Mouse (Mus musculus) intestine, embryonic 16.5 days (tissue): ENCODE measurements at regions not wholly inside any gene's neighbourhood (a gene's known extent, or its start where the extent isn't known, plus 50 kb on each side); places are given as distances from the start of the nearest gene placed in this dataset.

Experiments used
- ATAC-seq: fragments of 200-750 bp; cut with Nextera tagmentation; 2 replicates; pipeline ENCODE4 v1.8.0; 2017; ENCODE audit warnings: moderate TSS enrichment, moderate library complexity
- H3K27ac ChIP-seq: fragments of 300-500 bp; sonication (generic); 2 replicates; pipeline ENCODE4 v1.5.1; 2014; ENCODE audit warnings: mild to moderate bottlenecking, low read length
- H3K27me3 ChIP-seq: fragments of 300-500 bp; sonication (generic); replicated peaks from 2 replicates; pipeline ENCODE4 v1.6.1; 2014; ENCODE audit warnings: low read length, control low read depth, mixed read lengths; ENCODE audit not compliant: control insufficient read depth, insufficient read depth
- H3K36me3 ChIP-seq: fragments of 300-500 bp; sonication (generic); 2 replicates; pipeline ENCODE4 v1.6.1; 2014; ENCODE audit warnings: low read length, control low read depth; ENCODE audit not compliant: control insufficient read depth, insufficient read depth
- H3K4me1 ChIP-seq: fragments of 300-500 bp; sonication (generic); 2 replicates; pipeline ENCODE4 v1.6.1; 2014; ENCODE audit warnings: low read length, control low read depth, mixed read lengths; ENCODE audit not compliant: control insufficient read depth, insufficient read depth
- H3K4me2 ChIP-seq: fragments of 300-500 bp; sonication (generic); 2 replicates; pipeline ENCODE4 v1.6.1; 2014; ENCODE audit warnings: low read depth, low read length, control low read depth
- H3K4me3 ChIP-seq: fragments of 300-500 bp; sonication (generic); 2 replicates; pipeline ENCODE4 v1.5.1; 2014; ENCODE audit warnings: mild to moderate bottlenecking, low read length
- H3K9ac ChIP-seq: fragments of 300-500 bp; sonication (generic); 2 replicates; pipeline ENCODE4 v1.6.1; 2014; ENCODE audit warnings: low read depth, low read length
- H3K9me3 ChIP-seq: fragments of 300-500 bp; sonication (generic); 2 replicates; pipeline ENCODE4 v1.6.1; 2016; ENCODE audit warnings: low read length, control low read depth; ENCODE audit not compliant: control insufficient read depth
- WGBS: fragments of 180-500 bp; shearing (Covaris S2); extraction: QIAGEN DNeasy Blood & Tissue Kit; methylation state at CpG from one replicate; pipeline ENCODE4 v1.1.7; 2014; 5-methylcytosine and 5-hydroxymethylcytosine counted together

DNA sequence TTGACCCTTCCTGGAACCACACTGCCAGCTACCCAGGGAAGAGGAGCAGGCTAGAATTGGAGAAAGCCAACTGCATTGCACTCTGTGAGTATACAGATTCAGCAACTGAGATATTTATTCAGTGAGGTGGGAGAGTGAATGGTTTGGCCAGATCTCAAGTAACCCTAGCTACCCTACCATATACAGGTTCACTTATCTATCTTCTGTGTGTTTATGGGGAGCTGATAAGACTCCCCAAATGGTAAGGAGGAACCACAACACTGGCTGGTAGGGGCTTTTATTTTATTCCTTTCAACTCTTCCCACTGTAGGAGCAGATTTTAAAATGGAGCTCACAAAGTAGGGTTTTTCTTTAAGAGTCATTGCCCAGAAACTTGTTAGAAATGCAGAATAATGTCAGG, 62.9 kb downstream of the Arrdc3 start:
- ATAC-seq, result no peak
- no peaks in the 10 kb centered on the region for H3K27me3 ChIP-seq
- H3K4me3 ChIP-seq, result no peak overlapping the region

DNA sequence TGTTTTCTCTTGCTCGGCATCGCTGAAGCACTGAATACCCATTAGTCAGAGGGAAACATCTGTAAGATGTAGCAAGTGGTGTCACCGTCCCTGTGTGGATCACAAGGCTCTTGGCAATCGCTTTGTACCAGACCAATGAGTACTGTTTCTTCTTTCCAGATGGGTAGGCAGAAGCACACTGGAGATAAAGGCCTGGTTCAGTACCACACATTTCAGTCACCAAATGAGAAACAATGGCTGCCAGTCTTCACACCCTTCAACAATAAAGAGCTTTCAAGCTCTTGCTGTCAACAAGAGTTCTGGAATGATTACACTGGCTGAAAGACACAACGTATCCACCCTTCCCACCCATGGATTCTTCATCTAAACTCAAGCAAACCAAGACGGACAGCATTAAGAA, 64.5 kb downstream of the Arrdc3 start:
- H3K9me3 ChIP-seq, result no peaks in the 10 kb centered on the region
- no peak overlapping the region for H3K9ac ChIP-seq
- 82% methylated on average over 6 of the region's 6 CpGs for WGBS
- ATAC-seq, result no peak
- H3K27ac ChIP-seq, result no peak overlapping the region
- no peak overlapping the region for H3K4me2 ChIP-seq
- no peaks in the 10 kb centered on the region for H3K27me3 ChIP-seq
- H3K36me3 ChIP-seq, result no peaks in the 10 kb centered on the region
- H3K4me1 ChIP-seq, result no peaks in the 10 kb centered on the region
- H3K4me3 ChIP-seq, result no peak overlapping the region

More for the DNA sequence above, 62.9 kb downstream of the Arrdc3 start:
- Histone ChIP-seq H3K4me1 (peaks cover 4% of the 10 kb centered on the region; the same call in 1 of the 2 replicates), H3K4me2 (no peak overlapping the region), H3K9me3 (no peaks in the 10 kb centered on the region), H3K9ac (no peak overlapping the region), H3K27ac (no peak overlapping the region), H3K36me3 (no peaks in the 10 kb centered on the region)

DNA sequence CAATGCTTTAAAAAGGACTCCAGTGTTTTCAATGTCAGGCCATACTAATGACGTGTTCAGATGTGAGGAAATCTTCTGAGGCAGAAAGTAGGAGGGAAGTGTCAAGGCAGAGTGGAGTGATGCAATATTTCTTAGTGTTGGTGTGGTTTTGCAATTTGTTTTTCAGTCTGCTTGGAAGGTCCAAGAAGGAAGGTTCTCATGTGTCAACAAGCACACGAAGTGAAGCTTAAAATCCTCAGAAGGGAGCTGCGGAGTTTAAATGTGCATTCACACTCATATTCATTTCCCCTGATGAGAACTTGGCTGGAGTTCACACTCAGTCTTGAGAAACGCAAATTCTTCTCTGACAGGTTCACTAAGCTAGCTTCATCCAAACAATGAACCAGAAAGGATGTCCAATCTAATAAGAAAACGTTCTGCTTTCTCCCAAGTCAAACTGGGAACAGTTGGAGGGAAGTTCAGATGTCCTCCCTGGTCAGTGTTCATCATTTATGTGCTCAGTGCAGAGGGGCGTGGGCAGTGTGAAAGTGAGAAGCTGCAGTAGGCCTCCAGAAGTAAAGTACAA, 66.0 kb downstream of the Arrdc3 start:
- H3K9me3 ChIP-seq, result no peaks in the 10 kb centered on the region
- H3K4me1 ChIP-seq, result no peaks in the 10 kb centered on the region
- H3K36me3 ChIP-seq, result no peaks in the 10 kb centered on the region
- WGBS, result 42% methylated on average over 6 of the region's 6 CpGs
- H3K4me2 ChIP-seq, result no peak overlapping the region
- ATAC-seq, result peak; percentile 67; the same call in 1 of the 2 replicates
- H3K9ac ChIP-seq, result no peak overlapping the region
- no peak overlapping the region for H3K4me3 ChIP-seq
- no peak overlapping the region for H3K27ac ChIP-seq
- no peaks in the 10 kb centered on the region for H3K27me3 ChIP-seq

DNA sequence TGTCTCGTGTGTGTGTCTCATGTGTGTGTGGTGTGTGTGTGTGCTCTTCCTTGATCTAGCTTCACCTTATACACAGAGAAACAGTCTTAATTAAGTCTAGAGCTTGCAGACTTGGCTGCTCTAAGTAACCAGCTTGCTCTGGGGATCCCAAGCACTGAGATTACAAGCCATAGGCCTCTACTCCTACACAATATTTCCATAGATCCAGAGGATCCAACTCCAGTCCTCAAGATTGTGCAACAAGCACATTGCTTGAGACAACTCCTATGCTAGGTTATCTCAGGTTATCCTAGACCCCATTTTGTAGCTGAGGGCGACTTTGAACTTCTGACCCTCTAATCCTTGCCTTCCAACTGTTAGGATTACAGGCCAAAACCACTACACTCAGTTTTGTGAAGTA, 67.1 kb downstream of the Arrdc3 start:
- no peaks in the 10 kb centered on the region for H3K36me3 ChIP-seq
- WGBS, result 76% methylated on average over 2 of the region's 2 CpGs
- H3K9ac ChIP-seq, result no peak overlapping the region
- ATAC-seq, result no peak
- no peak overlapping the region for H3K27ac ChIP-seq
- no peaks in the 10 kb centered on the region for H3K9me3 ChIP-seq
- H3K4me1 ChIP-seq, result no peaks in the 10 kb centered on the region
- no peak overlapping the region for H3K4me2 ChIP-seq
- no peak overlapping the region for H3K4me3 ChIP-seq
- no peaks in the 10 kb centered on the region for H3K27me3 ChIP-seq

DNA sequence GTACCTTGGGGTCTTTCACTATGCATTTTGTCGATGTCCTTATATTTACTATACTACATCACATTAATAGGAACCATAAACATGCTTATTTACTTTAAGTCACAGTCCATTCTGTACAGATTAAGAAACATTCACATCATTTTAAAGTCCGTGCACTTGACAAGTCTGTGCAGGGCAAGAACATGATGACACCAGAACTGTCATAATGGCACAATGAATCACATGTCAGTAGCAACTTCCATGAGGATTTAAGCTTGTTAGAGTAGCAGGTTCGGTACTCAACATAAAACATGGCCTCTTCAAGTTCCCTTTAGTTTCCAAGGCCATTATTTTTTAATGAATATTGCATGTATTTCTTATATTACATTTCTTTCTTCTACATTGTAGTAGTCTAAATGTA, 67.6 kb downstream of the Arrdc3 start:
- Histone ChIP-seq H3K9ac (no peak overlapping the region), H3K27me3 (no peaks in the 10 kb centered on the region), H3K4me2 (no peak overlapping the region), H3K36me3 (no peaks in the 10 kb centered on the region), H3K9me3 (no peaks in the 10 kb centered on the region), H3K27ac (no peak overlapping the region), H3K4me1 (no peaks in the 10 kb centered on the region), H3K4me3 (no peak overlapping the region)
- no peak for ATAC-seq
- 83% methylated on average over 3 of the region's 3 CpGs for WGBS

DNA sequence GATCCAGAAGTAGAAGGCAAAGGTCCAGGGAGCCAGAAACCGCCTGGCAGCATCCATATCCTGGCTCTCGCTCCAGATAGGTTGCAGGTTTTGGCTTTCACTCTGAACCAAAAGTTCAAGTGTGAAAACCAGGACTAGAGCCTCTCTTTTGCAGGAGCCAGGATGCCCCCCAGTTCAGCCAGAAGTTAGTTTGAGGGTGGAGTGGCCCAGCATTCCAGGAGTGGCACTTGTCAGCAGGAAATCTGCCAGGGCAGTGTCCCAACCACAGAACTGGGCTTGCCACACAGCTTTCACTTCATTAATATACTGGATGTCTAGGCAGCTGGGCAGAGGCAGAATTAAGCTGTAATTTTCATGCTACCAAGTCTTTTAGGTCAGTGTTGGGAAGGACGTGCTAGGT, 68.1 kb downstream of the Arrdc3 start:
- WGBS, result 92% methylated on average over 3 of the region's 3 CpGs
- no peak overlapping the region for H3K4me2 ChIP-seq

DNA sequence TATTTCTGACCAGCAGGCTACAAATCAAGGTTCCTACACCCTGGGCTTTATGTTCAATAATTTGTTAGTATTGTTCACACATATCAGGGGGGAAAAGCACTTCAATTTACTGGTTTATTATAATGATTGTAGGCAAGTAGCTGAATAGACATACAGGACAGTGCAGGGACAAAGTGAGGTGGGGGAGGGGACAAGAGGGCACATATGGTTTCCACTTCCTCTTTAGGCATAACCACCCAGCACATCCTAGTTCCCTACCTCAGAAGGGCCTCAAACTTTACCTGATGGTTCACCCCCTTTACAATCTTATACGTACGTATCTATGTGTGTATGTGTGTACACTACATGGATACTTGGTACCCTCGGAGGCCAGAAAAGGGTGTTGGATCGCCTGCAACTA, 69.7 kb downstream of the Arrdc3 start:
- no peak overlapping the region for H3K9ac ChIP-seq
- no peaks in the 10 kb centered on the region for H3K9me3 ChIP-seq
- no peaks in the 10 kb centered on the region for H3K4me1 ChIP-seq
- H3K27me3 ChIP-seq, result no peaks in the 10 kb centered on the region
- H3K27ac ChIP-seq, result no peak overlapping the region
- 92% methylated on average over 4 of the region's 4 CpGs for WGBS
- H3K4me3 ChIP-seq, result no peak overlapping the region
- H3K4me2 ChIP-seq, result no peak overlapping the region
- ATAC-seq, result no peak
- H3K36me3 ChIP-seq, result no peaks in the 10 kb centered on the region

More for the DNA sequence above, 68.1 kb downstream of the Arrdc3 start:
- no peaks in the 10 kb centered on the region for H3K4me1 ChIP-seq
- no peak for ATAC-seq
- no peak overlapping the region for H3K27ac ChIP-seq
- no peaks in the 10 kb centered on the region for H3K27me3 ChIP-seq
- H3K4me3 ChIP-seq, result no peak overlapping the region
- no peaks in the 10 kb centered on the region for H3K36me3 ChIP-seq
- no peaks in the 10 kb centered on the region for H3K9me3 ChIP-seq
- no peak overlapping the region for H3K9ac ChIP-seq

DNA sequence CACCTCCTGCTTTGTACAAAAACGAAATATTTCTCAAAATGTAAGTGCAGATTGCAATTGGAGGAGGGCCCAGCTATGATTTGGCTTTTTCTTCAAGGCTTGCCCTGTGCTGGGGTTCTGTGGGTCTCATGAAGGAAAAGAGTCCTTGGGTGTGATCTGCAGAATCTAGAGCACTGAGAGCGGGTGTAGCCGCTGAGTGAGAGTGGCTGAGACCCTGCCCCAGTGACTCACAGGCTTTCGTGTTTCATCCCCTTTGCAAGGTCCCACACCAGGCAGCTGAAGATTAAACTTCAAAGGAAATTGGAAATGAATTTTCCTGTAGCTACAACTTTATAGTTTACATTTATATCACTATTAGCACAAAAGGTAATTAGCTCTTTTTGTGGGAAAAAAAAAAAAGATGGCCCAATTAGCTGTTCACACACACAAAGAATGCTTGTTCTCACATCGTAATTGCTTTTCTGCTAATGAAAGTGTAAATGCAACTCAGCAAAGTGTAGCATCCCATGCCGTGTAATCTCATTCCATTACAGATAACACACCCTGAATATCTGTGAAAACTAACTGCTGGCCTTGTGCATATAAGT, 71.0 kb downstream of the Arrdc3 start:
- Histone ChIP-seq H3K4me3 (no peak overlapping the region), H3K36me3 (no peaks in the 10 kb centered on the region), H3K27ac (no peak overlapping the region), H3K4me1 (no peaks in the 10 kb centered on the region), H3K4me2 (no peak overlapping the region), H3K27me3 (no peaks in the 10 kb centered on the region), H3K9me3 (no peaks in the 10 kb centered on the region), H3K9ac (no peak overlapping the region)
- ATAC-seq, result no peak
- 61% methylated on average over 6 of the region's 6 CpGs for WGBS

DNA sequence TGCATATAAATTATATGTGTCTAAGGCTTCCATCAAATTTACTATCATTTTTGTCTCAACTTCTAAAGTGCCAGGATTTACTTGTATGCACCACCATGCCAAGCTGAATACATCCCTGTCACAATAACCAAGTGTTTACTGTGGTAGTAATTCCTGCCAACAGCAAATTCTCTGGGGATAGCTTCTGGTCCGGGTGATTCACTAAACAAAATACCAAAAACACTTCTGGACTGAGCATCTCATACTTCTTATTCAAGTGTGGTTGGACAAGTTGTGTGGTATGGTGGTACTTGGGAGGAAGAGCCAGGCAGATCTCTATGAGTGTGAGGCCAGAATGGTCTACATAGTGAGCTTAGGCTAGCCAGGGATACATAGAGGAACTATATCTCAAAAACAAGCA, 73.8 kb downstream of the Arrdc3 start:
- Histone ChIP-seq H3K4me1 (no peaks in the 10 kb centered on the region), H3K4me3 (no peak overlapping the region), H3K4me2 (no peak overlapping the region), H3K27ac (no peak overlapping the region), H3K9ac (no peak overlapping the region), H3K36me3 (no peaks in the 10 kb centered on the region), H3K27me3 (no peaks in the 10 kb centered on the region), H3K9me3 (no peaks in the 10 kb centered on the region)
- ATAC-seq, result no peak
- WGBS, result 52% methylated on average over 1 of the region's 1 CpGs
